Mouse (Mus musculus) gastrocnemius, postnatal 4 days (tissue): ENCODE measurements at regions not wholly inside any gene's neighbourhood (a gene's known extent, or its start where the extent isn't known, plus 50 kb on each side); places are given as distances from the start of the nearest gene placed in this dataset.
A peak's percentile ranks its signal among the peaks of the same experiment; 100 is the strongest.

ENCODE experiments used
- DNase-seq, 2 experiments: peaks; one replicate each; pipeline ENCODE4 v3.0.0; 2021 to 2022; ENCODE audit warnings: low spot score in 2 of 2, mixed read lengths in 2 of 2

- DNase-seq, result peak in 1 of 2 experiments; percentile 41
Measured at GRCm38 (mm10) chr4:82092296-82093230, 613.0 kb downstream of the Nfib start.

- DNase-seq, result no peak
Measured at GRCm38 (mm10) chr4:82089657-82090056, 615.9 kb downstream of the Nfib start.

- DNase-seq, result no peak
Measured at GRCm38 (mm10) chr4:82083519-82083918, 622.0 kb downstream of the Nfib start.

GRCm38 (mm10) chr4:82068050-82068449 lies 625.4 kb upstream of the Mpdz start:
- DNase-seq, result no peak

- no peak for DNase-seq
Measured at GRCm38 (mm10) chr4:82065641-82066358, 623.2 kb upstream of the Mpdz start.

GRCm38 (mm10) chr4:82062726-82063125 lies 620.1 kb upstream of the Mpdz start:
- no peak for DNase-seq

GRCm38 (mm10) chr4:82056671-82057070 lies 614.1 kb upstream of the Mpdz start:
- DNase-seq, result no peak

GRCm38 (mm10) chr4:82048171-82048570 lies 605.6 kb upstream of the Mpdz start:
- no peak for DNase-seq

GRCm38 (mm10) chr4:82037473-82037872 lies 594.9 kb upstream of the Mpdz start:
- DNase-seq, result no peak

- DNase-seq, result peak in 1 of 2 experiments; percentile 56
Measured at GRCm38 (mm10) chr4:82035074-82035703, 592.6 kb upstream of the Mpdz start.

- no peak for DNase-seq
Measured at GRCm38 (mm10) chr4:82029237-82029636, 586.6 kb upstream of the Mpdz start.

- DNase-seq, result no peak
Measured at GRCm38 (mm10) chr4:82027447-82027881, 584.8 kb upstream of the Mpdz start.

GRCm38 (mm10) chr4:82001406-82001732 lies 558.8 kb upstream of the Mpdz start:
- no peak for DNase-seq

- DNase-seq, result peak; percentile 28 to 62
Measured at GRCm38 (mm10) chr4:82000590-82001405, 558.2 kb upstream of the Mpdz start.

- DNase-seq, result peak in 1 of 2 experiments; percentile 63
Measured at GRCm38 (mm10) chr4:81999654-82000314, 557.2 kb upstream of the Mpdz start.

- DNase-seq, result no peak
Measured at GRCm38 (mm10) chr4:81999093-81999492, 556.5 kb upstream of the Mpdz start.

GRCm38 (mm10) chr4:81996445-81996844 lies 553.8 kb upstream of the Mpdz start:
- DNase-seq, result no peak

GRCm38 (mm10) chr4:81995243-81995642 lies 552.6 kb upstream of the Mpdz start:
- no peak for DNase-seq

GRCm38 (mm10) chr4:81988796-81989195 lies 546.2 kb upstream of the Mpdz start:
- DNase-seq, result no peak

GRCm38 (mm10) chr4:81986616-81987015 lies 544.0 kb upstream of the Mpdz start:
- no peak for DNase-seq
